In genomic region chr11:77423175-77423859, GRCm38 (mm10) we compare ENCODE assay signal across 12 mouse cellular contexts. TPM values are rescaled to one million over a fixed set of nuclear protein-coding genes. Genes with fewer than 3 reads are reported as not detected.
A peak's percentile ranks its signal among the peaks of the same experiment; 100 is the strongest.
DNase-seq lines count a peak whose midpoint lies in the region; ATAC-seq and TF ChIP-seq lines count a peak whose summit lies in the region.
"Had no signal": no experiment of that assay in that cellular context is flagged by ENCODE, and none has a peak within 500 bp of the region (broad histone marks: within the 10 kb centered on the region; RNA-seq: fewer than 3 reads in every experiment).

No protein-coding gene starts in this region.

- peak overlapping the region; percentile 95 for H3K27ac ChIP-seq in heart, embryonic 13.5 days (replicated peaks)
- H3K27ac ChIP-seq in liver, postnatal 0 days (ENCODE audit: low read depth), result 0 out of 2 replicates have a peak overlapping the region, but pooled peaks have one; percentile 9
- H3K27ac ChIP-seq: kidney, embryonic 15.5 days; left cerebral cortex, adult 2 months; neural tube, embryonic 13.5 days had no signal

- H3K4me1 ChIP-seq in heart, embryonic 13.5 days, result peaks cover 47% of the 10 kb centered on the region
- H3K4me1 ChIP-seq in liver, postnatal 0 days (ENCODE audit: insufficient read depth), result no peaks in the 10 kb centered on the region
- H3K4me1 ChIP-seq: kidney, embryonic 15.5 days; neural tube, embryonic 13.5 days had no signal

- peak overlapping the region; percentile 69; the same call in 1 of the 2 replicates for H3K9ac ChIP-seq in heart, embryonic 13.5 days
- no peak overlapping the region for H3K9ac ChIP-seq in liver, postnatal 0 days (replicated peaks)
- H3K9ac ChIP-seq: kidney, embryonic 15.5 days; neural tube, embryonic 13.5 days had no signal

- no peak for TF ChIP-seq CTCF in liver, postnatal 0 days (IDR thresholded peaks at IDR 0.05; ENCODE audit: low read depth)

- DNase-seq in heart, adult 11 months, result peak; percentile 96
- DNase-seq in heart, postnatal 36 days, result no peak
- DNase-seq in adrenal gland, postnatal 14 days, result peak; percentile 41
- DNase-seq in liver, postnatal 0 days, result peak; percentile 23
- no peak for DNase-seq in urinary bladder, postnatal 10 days (ENCODE audit: low spot score)
- DNase-seq in kidney, postnatal 4 days, result no peak
- DNase-seq: cerebellum, adult 9-10 months had no signal

- no peaks in the 10 kb centered on the region for H3K9me3 ChIP-seq in heart, embryonic 13.5 days
- H3K9me3 ChIP-seq in liver, postnatal 0 days (ENCODE audit: low read length), result no peaks in the 10 kb centered on the region
- H3K9me3 ChIP-seq: kidney, embryonic 15.5 days; neural tube, embryonic 13.5 days had no signal

- H3K4me3 ChIP-seq in heart, embryonic 13.5 days, result no peak overlapping the region
- no peak overlapping the region for H3K4me3 ChIP-seq in liver, postnatal 0 days (ENCODE audit: low read depth, low read length)
- H3K4me3 ChIP-seq: kidney, embryonic 15.5 days; left cerebral cortex, adult 2 months; neural tube, embryonic 13.5 days had no signal

- ATAC-seq in heart, embryonic 13.5 days (ENCODE audit: extremely low read depth, insufficient number of reproducible peaks, low FRiP score, low TSS enrichment), result peak; percentile 91
- ATAC-seq in liver, postnatal 0 days, result peak; percentile 96
- no peak for ATAC-seq in frontal cortex, adult (ENCODE audit: low TSS enrichment)

- 7% methylated on average over 4 of the region's 4 CpGs for WGBS in heart, embryonic 13.5 days
- WGBS in liver, postnatal 0 days (ENCODE audit: insufficient replicate concordance), result 39% methylated on average over 4 of the region's 4 CpGs

- H3K27me3 ChIP-seq in heart, embryonic 13.5 days (replicated peaks), result no peaks in the 10 kb centered on the region
- no peaks in the 10 kb centered on the region for H3K27me3 ChIP-seq in liver, postnatal 0 days (ENCODE audit: insufficient read depth, low read length)
- H3K27me3 ChIP-seq: kidney, embryonic 15.5 days; neural tube, embryonic 13.5 days had no signal

- H3K4me2 ChIP-seq in heart, embryonic 13.5 days, result peak overlapping the region; percentile 32
- no peak overlapping the region for H3K4me2 ChIP-seq in liver, postnatal 0 days (ENCODE audit: low read depth, low read length)
- H3K4me2 ChIP-seq: kidney, embryonic 15.5 days; neural tube, embryonic 13.5 days had no signal

- intact Hi-C loops in heart, postnatal 36 days (cut with DNase I), result loop anchor here (5.0 kb wide), 1 partner anchor 76 kb away; no protein-coding TSS in a partner anchor

- peak; percentile 40; the same call in 1 of the 2 replicates for TF ChIP-seq EP300 in liver, postnatal 0 days (IDR thresholded peaks at IDR 0.05; ENCODE audit: low read depth)

- H3K36me3 ChIP-seq in heart, embryonic 13.5 days, result peaks cover 63% of the 10 kb centered on the region
- H3K36me3 ChIP-seq in liver, postnatal 0 days (replicated peaks; ENCODE audit: insufficient read depth, low read length), result peaks cover 23% of the 10 kb centered on the region

RNA-seq across cellular contexts. Expression of gene Coro6, which starts 38.9 kb away (rescaled TPM):
- 100 to 1,000 TPM; 196 to 198 TPM for total RNA-seq in heart, postnatal 36 days (2021)
- 3.6 and 7.8 TPM in 2 replicates for total RNA-seq in adrenal gland, postnatal 14 days (2021)
- 28.8 and 30.1 TPM in 2 replicates for polyA plus RNA-seq in heart, embryonic 13.5 days (2015; fragmentation: Nextera tagmentation; extraction: Ambion mirVana)
- polyA plus RNA-seq in liver, postnatal 0 days (2015; fragmentation: Nextera tagmentation; extraction: Ambion mirVana), result 0.05 and 0.38 TPM in 2 replicates

Comparison
In these comparisons a context has a peak if more than half of its experiments do, and no peak if none do; other contexts are left out.
1. DNase-seq: peak in heart, adult 11 months (single experiment), adrenal gland, postnatal 14 days (single experiment) and liver, postnatal 0 days (single experiment); none in heart, postnatal 36 days (0 of 2), urinary bladder, postnatal 10 days (single experiment) and kidney, postnatal 4 days (0 of 2).
2. RNA of gene Coro6, which starts 38.9 kb away (total RNA-seq): 196 to 198 TPM in heart, postnatal 36 days; 3.6 to 7.8 TPM in adrenal gland, postnatal 14 days; every median in the first group is over 10 times any median in the second.